Mouse (Mus musculus) intestine, embryonic 14.5 days (tissue): ENCODE measurements around the gene Cpeb1. TPM values are rescaled to one million over a fixed set of nuclear protein-coding genes. Genes with fewer than 3 reads are reported as not detected.

ENCODE experiments used
- ATAC-seq: fragments of 200-750 bp; cut with Nextera tagmentation; replicated peaks from 2 replicates; pipeline ENCODE4 v1.8.0; 2017; ENCODE audit warnings: low read depth, moderate number of reproducible peaks, moderate TSS enrichment, moderate library complexity; ENCODE audit not compliant: low FRiP score, low TSS enrichment
- DNase-seq: peaks from one replicate; pipeline ENCODE4 v3.0.0-alpha.2; 2018; ENCODE audit warnings: low spot score
- H3K27ac ChIP-seq: fragments of 300-500 bp; sonication (generic); 2 replicates; pipeline ENCODE4 v1.5.1; 2014; ENCODE audit warnings: low read depth, mild to moderate bottlenecking, control low read depth
- H3K27me3 ChIP-seq: fragments of 300-500 bp; sonication (generic); replicated peaks from 2 replicates; pipeline ENCODE4 v1.6.1; 2014; ENCODE audit warnings: low read length, control low read depth; ENCODE audit not compliant: control insufficient read depth, insufficient read depth
- H3K36me3 ChIP-seq: fragments of 300-500 bp; sonication (generic); 2 replicates; pipeline ENCODE4 v1.6.1; 2014; ENCODE audit warnings: low read length, control low read depth; ENCODE audit not compliant: control insufficient read depth, insufficient read depth
- H3K4me1 ChIP-seq: fragments of 300-500 bp; sonication (generic); replicated peaks from 2 replicates; pipeline ENCODE4 v1.6.1; 2014; ENCODE audit warnings: low read length, control low read depth, mixed read lengths; ENCODE audit not compliant: control insufficient read depth, insufficient read depth
- H3K4me2 ChIP-seq: fragments of 300-500 bp; sonication (generic); 2 replicates; pipeline ENCODE4 v1.6.1; 2014; ENCODE audit warnings: low read length
- H3K4me3 ChIP-seq: fragments of 300-500 bp; sonication (generic); 2 replicates; pipeline ENCODE4 v1.5.1; 2014; ENCODE audit warnings: low read depth, low read length, control low read depth, mixed read lengths
- H3K9ac ChIP-seq: fragments of 300-500 bp; sonication (generic); 2 replicates; pipeline ENCODE4 v1.6.1; 2014; ENCODE audit warnings: mild to moderate bottlenecking, low read length
- H3K9me3 ChIP-seq: fragments of 300-500 bp; sonication (generic); 2 replicates; pipeline ENCODE4 v1.6.1; 2016; ENCODE audit warnings: low read length, control low read depth; ENCODE audit not compliant: control insufficient read depth
- WGBS: fragments of 180-500 bp; shearing (Covaris S2); extraction: QIAGEN DNeasy Blood & Tissue Kit; methylation state at CpG from one replicate; pipeline ENCODE4 v1.1.7; 2014; 5-methylcytosine and 5-hydroxymethylcytosine counted together
- polyA plus RNA-seq: library from polyadenylated mRNA; unstranded; fragments of >200 nt; fragmentation: Nextera tagmentation; extraction: Ambion mirVana; gene quantifications from 2 replicates; pipeline ENCODE4 v1.2.1, GENCODE M21; 2014

Cpeb1 gene
- polyA plus RNA-seq, 1 experiment from 2014 or later = 2.0 TPM

- ATAC-seq (no peak), DNase-seq (no peak)
- Histone ChIP-seq H3K4me3 (peak overlapping the region; percentile 87), H3K9me3 (no peaks in the 10 kb centered on the region), H3K9ac (peak overlapping the region; percentile 97), H3K27me3 (no peaks in the 10 kb centered on the region), H3K4me1 (peaks cover 19% of the 10 kb centered on the region), H3K4me2 (peak overlapping the region; percentile 95), H3K27ac (no peak overlapping the region), H3K36me3 (peaks cover 51% of the 10 kb centered on the region)
- WGBS = 33% methylated on average over 8 of the region's 8 CpGs
Observed at GRCm38 (mm10) chr7:81343316-81343715, 111.9 kb downstream of the Cpeb1 start.

- H3K27ac ChIP-seq = no peak overlapping the region
- H3K9ac ChIP-seq = peak overlapping the region; percentile 97; the same call in 1 of the 2 replicates
- peaks cover 19% of the 10 kb centered on the region for H3K4me1 ChIP-seq
- peak overlapping the region; percentile 95 for H3K4me2 ChIP-seq
- peaks cover 55% of the 10 kb centered on the region for H3K36me3 ChIP-seq
- DNase-seq = no peak
- peak overlapping the region; percentile 87 for H3K4me3 ChIP-seq
- no peak for ATAC-seq
- H3K9me3 ChIP-seq = no peaks in the 10 kb centered on the region
- WGBS = 73% methylated on average over 8 of the region's 8 CpGs
- no peaks in the 10 kb centered on the region for H3K27me3 ChIP-seq
Observed at GRCm38 (mm10) chr7:81342356-81343094, 112.7 kb downstream of the Cpeb1 start.

GRCm38 (mm10) chr7:81341563-81341962, 113.7 kb downstream of the Cpeb1 start:
- no peak for DNase-seq
- Histone ChIP-seq H3K4me3 (no peak overlapping the region), H3K4me1 (peaks cover 19% of the 10 kb centered on the region), H3K4me2 (no peak overlapping the region), H3K9me3 (no peaks in the 10 kb centered on the region), H3K27me3 (no peaks in the 10 kb centered on the region), H3K27ac (no peak overlapping the region), H3K9ac (no peak overlapping the region), H3K36me3 (peaks cover 58% of the 10 kb centered on the region)
- no peak for ATAC-seq
- 55% methylated on average over 3 of the region's 3 CpGs for WGBS

- 69% methylated on average over 4 of the region's 4 CpGs for WGBS
- Histone ChIP-seq H3K4me1 (peaks cover 19% of the 10 kb centered on the region), H3K9me3 (no peaks in the 10 kb centered on the region), H3K27ac (no peak overlapping the region), H3K4me3 (no peak overlapping the region), H3K4me2 (no peak overlapping the region), H3K27me3 (no peaks in the 10 kb centered on the region), H3K9ac (no peak overlapping the region), H3K36me3 (peaks cover 68% of the 10 kb centered on the region)
- ATAC-seq (no peak; the same call in 1 of the 2 replicates), DNase-seq (peak; percentile 84)
Observed at GRCm38 (mm10) chr7:81339783-81340182, 115.5 kb downstream of the Cpeb1 start.

DNA sequence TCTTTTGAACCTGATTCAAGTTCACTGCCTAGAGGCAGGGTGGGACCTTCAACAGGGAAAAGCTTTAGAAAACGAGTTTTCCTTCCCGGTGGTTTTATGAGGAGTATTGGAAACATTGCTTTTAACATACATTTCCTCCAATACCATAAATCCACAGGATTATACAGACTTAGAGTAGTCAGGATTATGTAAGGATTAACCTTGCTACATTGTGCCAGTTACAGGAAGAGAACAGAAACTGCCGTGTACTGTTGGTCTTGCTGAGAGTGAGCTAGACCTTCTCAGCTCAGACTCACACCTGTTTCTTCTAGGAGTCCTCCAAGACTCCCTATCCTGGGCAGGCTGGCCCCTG, 116.8 kb downstream of the Cpeb1 start:
- DNase-seq (no peak), ATAC-seq (no peak)
- Histone ChIP-seq H3K27me3 (no peaks in the 10 kb centered on the region), H3K4me2 (no peak overlapping the region), H3K36me3 (peaks cover 67% of the 10 kb centered on the region), H3K4me3 (no peak overlapping the region), H3K27ac (no peak overlapping the region), H3K9me3 (no peaks in the 10 kb centered on the region), H3K9ac (no peak overlapping the region), H3K4me1 (peaks cover 14% of the 10 kb centered on the region)
- WGBS = 90% methylated on average over 3 of the region's 3 CpGs

- no peak for ATAC-seq
- H3K36me3 ChIP-seq = peaks cover 62% of the 10 kb centered on the region
Observed at GRCm38 (mm10) chr7:81337785-81338521, 117.3 kb downstream of the Cpeb1 start.

DNA sequence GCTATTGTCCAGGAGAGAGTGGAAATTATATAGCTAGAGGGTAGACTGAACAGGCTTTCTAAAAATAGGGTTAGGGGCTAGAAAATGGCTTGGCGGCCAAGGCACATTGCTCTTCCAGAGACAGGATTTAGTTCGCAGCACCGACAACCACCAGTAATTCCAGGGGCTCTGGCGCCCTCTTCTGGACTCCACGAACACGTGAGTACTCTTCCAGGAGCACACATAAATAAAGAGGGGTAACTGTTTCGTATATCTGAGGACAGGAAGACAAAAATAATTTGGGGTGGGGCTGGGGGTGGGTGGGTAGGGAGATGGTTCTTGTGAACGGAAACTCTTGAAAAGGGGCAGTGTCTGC, 118.9 kb downstream of the Cpeb1 start:
- Histone ChIP-seq H3K4me3 (no peak overlapping the region), H3K27ac (0 out of 2 replicates have a peak overlapping the region, but pooled peaks have one; percentile 33), H3K9ac (no peak overlapping the region), H3K4me1 (peaks cover 2% of the 10 kb centered on the region; the same call in 1 of the 2 replicates), H3K4me2 (no peak overlapping the region), H3K27me3 (no peaks in the 10 kb centered on the region), H3K9me3 (no peaks in the 10 kb centered on the region), H3K36me3 (peaks cover 59% of the 10 kb centered on the region)
- DNase-seq (peak; percentile 71), ATAC-seq (no peak)
- 48% methylated on average over 8 of the region's 8 CpGs for WGBS

More at GRCm38 (mm10) chr7:81337785-81338521, 117.3 kb downstream of the Cpeb1 start:
- H3K9ac ChIP-seq = no peak overlapping the region
- no peak overlapping the region for H3K27ac ChIP-seq
- DNase-seq = no peak
- H3K4me3 ChIP-seq = no peak overlapping the region
- 96% methylated on average over 21 of the region's 21 CpGs for WGBS
- no peaks in the 10 kb centered on the region for H3K27me3 ChIP-seq
- no peaks in the 10 kb centered on the region for H3K9me3 ChIP-seq
- H3K4me2 ChIP-seq = no peak overlapping the region
- H3K4me1 ChIP-seq = peaks cover 9% of the 10 kb centered on the region

- Histone ChIP-seq H3K36me3 (peaks cover 54% of the 10 kb centered on the region), H3K4me2 (no peak overlapping the region), H3K27me3 (no peaks in the 10 kb centered on the region), H3K9ac (no peak overlapping the region), H3K4me3 (no peak overlapping the region), H3K27ac (0 out of 2 replicates have a peak overlapping the region, but pooled peaks have one; percentile 33), H3K4me1 (peaks cover 2% of the 10 kb centered on the region; the same call in 1 of the 2 replicates), H3K9me3 (no peaks in the 10 kb centered on the region)
- no peak for ATAC-seq
- DNase-seq = no peak
- 81% methylated on average over 18 of the region's 18 CpGs for WGBS
Observed at GRCm38 (mm10) chr7:81335705-81336431, 119.4 kb downstream of the Cpeb1 start.
